Mouse (Mus musculus) CH12.LX (cell line): ENCODE measurements at regions not wholly inside any gene's neighbourhood (a gene's known extent, or its start where the extent isn't known, plus 50 kb on each side); places are given as distances from the start of the nearest gene placed in this dataset.
A peak's percentile ranks its signal among the peaks of the same experiment; 100 is the strongest.

Source experiments
- DNase-seq: peaks from one replicate; pipeline ENCODE4 v3.0.0-alpha.2; 2013; ENCODE audit errors: extremely low read depth
- H3K27ac ChIP-seq: 2 replicates; pipeline ENCODE4 v1.5.1; 2012; ENCODE audit warnings: low read depth, mild to moderate bottlenecking, control low read depth, moderate library complexity; ENCODE audit not compliant: insufficient read depth
- H3K27me3 ChIP-seq: replicated peaks from 2 replicates; pipeline ENCODE3; 2012; ENCODE audit warnings: inconsistent platforms
- H3K36me3 ChIP-seq, 2 experiments: replicated peaks in 1 of 2; 2 replicates each; pipeline versions ENCODE3 to v1.6.1; 2012; ENCODE audit warnings: inconsistent platforms in 1 of 2, low read length in 1 of 2, mild to moderate bottlenecking in 1 of 2, mixed read lengths in 1 of 2, moderate library complexity in 1 of 2; ENCODE audit not compliant: control insufficient read depth in 1 of 2, insufficient read depth in 1 of 2
- H3K4me1 ChIP-seq, 2 experiments: 2 replicates each; pipeline ENCODE4 v1.6.1; 2012; ENCODE audit warnings: inconsistent platforms in 1 of 2, moderate library complexity in 1 of 2; ENCODE audit not compliant: insufficient read depth in 2 of 2, control insufficient read depth in 1 of 2
- H3K4me2 ChIP-seq: 2 replicates; pipeline ENCODE4 v1.6.1; 2012; ENCODE audit warnings: low read depth, mild to moderate bottlenecking, control low read depth; ENCODE audit not compliant: poor library complexity, insufficient read depth, severe bottlenecking
- H3K4me3 ChIP-seq, 3 experiments: fragments of 150-350 bp in 1 of 3; sonication (generic) in 1 of 3; replicated peaks in 1 of 3; 2 replicates each; pipeline versions ENCODE3 to v1.5.1; 2011 to 2012; ENCODE audit warnings: low read depth in 2 of 3, low read length in 2 of 3, mild to moderate bottlenecking in 2 of 3, moderate library complexity in 2 of 3, control low read depth in 1 of 3, improper control_type of control experiment in 1 of 3, inconsistent platforms in 1 of 3, mixed read lengths in 1 of 3; ENCODE audit not compliant: poor library complexity in 1 of 3
- H3K79me2 ChIP-seq: replicated peaks from 2 replicates; pipeline ENCODE4 v1.6.1; 2012; ENCODE audit warnings: mild to moderate bottlenecking, moderate library complexity; ENCODE audit not compliant: control insufficient read depth, poor library complexity, insufficient read depth, severe bottlenecking; ENCODE audit errors: extremely low read depth
- H3K9ac ChIP-seq: 2 replicates; pipeline ENCODE4 v1.6.1; 2012; ENCODE audit warnings: low read depth, mild to moderate bottlenecking, control low read depth, moderate library complexity; ENCODE audit not compliant: insufficient read depth
- H3K9me3 ChIP-seq: replicated peaks from 2 replicates; pipeline ENCODE3; 2012; ENCODE audit warnings: low read length, inconsistent platforms, mixed read lengths
- BHLHE40 ChIP-seq: IDR thresholded peaks from 2 replicates; pipeline ENCODE4 v1.6.1; 2011; ENCODE audit warnings: mild to moderate bottlenecking, low read depth, low read length, improper control_type of control experiment
- CTCF ChIP-seq, 2 experiments: IDR thresholded peaks in 1 of 2; conservative IDR thresholded peaks in 1 of 2; 2 replicates each; pipeline ENCODE4 v1.5.1; 2011 to 2012; ENCODE audit warnings: low read depth in 2 of 2, low read length in 2 of 2, improper control_type of control experiment in 1 of 2, inconsistent platforms in 1 of 2, mild to moderate bottlenecking in 1 of 2, moderate library complexity in 1 of 2
- ELF1 ChIP-seq: IDR thresholded peaks from 2 replicates; pipeline ENCODE4 v1.6.1; 2014; ENCODE audit warnings: low read depth, mild to moderate bottlenecking, inconsistent platforms, low read length, improper control_type of control experiment
- KAT2A ChIP-seq: IDR thresholded peaks from 2 replicates; pipeline ENCODE4 v1.6.1; 2012; ENCODE audit warnings: low read length, improper control_type of control experiment, inconsistent platforms; ENCODE audit not compliant: insufficient replicate concordance
- MAFK ChIP-seq: IDR thresholded peaks from 2 replicates; pipeline ENCODE4 v1.6.1; 2011; ENCODE audit warnings: low read length, improper control_type of control experiment; ENCODE audit not compliant: insufficient replicate concordance
- MAZ ChIP-seq: IDR thresholded peaks from 2 replicates; pipeline ENCODE4 v1.6.1; 2012; ENCODE audit warnings: low read depth, mild to moderate bottlenecking, inconsistent platforms, low read length, improper control_type of control experiment, moderate library complexity
- NRF1 ChIP-seq: IDR thresholded peaks from 2 replicates; pipeline ENCODE4 v1.6.1; 2014; ENCODE audit warnings: low read depth, mild to moderate bottlenecking, inconsistent platforms, low read length, improper control_type of control experiment, moderate library complexity
- RAD21 ChIP-seq: IDR thresholded peaks from 2 replicates; pipeline ENCODE4 v1.6.1; 2011; ENCODE audit warnings: low read depth, mild to moderate bottlenecking, low read length, improper control_type of control experiment, moderate library complexity
- RCOR1 ChIP-seq: conservative IDR thresholded peaks from 2 replicates; pipeline ENCODE4 v1.6.1; 2012; ENCODE audit warnings: low read depth, mild to moderate bottlenecking, inconsistent platforms, low read length, improper control_type of control experiment
- ZC3H11A ChIP-seq: IDR thresholded peaks from 2 replicates; pipeline ENCODE4 v1.6.1; 2012; ENCODE audit warnings: low read depth, mild to moderate bottlenecking, inconsistent platforms, low read length, improper control_type of control experiment
- ZMIZ1 ChIP-seq: IDR thresholded peaks from 2 replicates; pipeline ENCODE4 v1.6.1; 2012; ENCODE audit warnings: low read depth, mild to moderate bottlenecking, inconsistent platforms, low read length, improper control_type of control experiment
- dilution Hi-C: fragments of 300-500 bp; cut with MboI; formaldehyde crosslinking; loops from 2 replicates; pipeline ENCODE4 v1.14.3; 2020; ENCODE audit warnings: low sequenced_read_pairs; ENCODE audit not compliant: extremely low pct_unique_long_range_greater_than_20kb, extremely low pct_ligation_motif_present
- in situ Hi-C: fragments of 300-500 bp; cut with MboI; formaldehyde crosslinking; loops from 3 replicates; pipeline ENCODE4 v1.14.3; 2019; ENCODE audit warnings: low sequenced_read_pairs, low pct_ligation_motif_present, low pct_unique_long_range_greater_than_20kb, mixed read lengths

- Histone ChIP-seq H3K4me3 (no peak overlapping the region), H3K27me3 (peaks cover 43% of the 10 kb centered on the region), H3K79me2 (no peaks in the 10 kb centered on the region), H3K4me2 (no peak overlapping the region), H3K36me3 (no peaks in the 10 kb centered on the region), H3K4me1 (no peaks in the 10 kb centered on the region), H3K9me3 (no peaks in the 10 kb centered on the region), H3K9ac (no peak overlapping the region), H3K27ac (no peak overlapping the region)
- dilution Hi-C loops = no loop called here
- in situ Hi-C loops = no loop called here
- TF ChIP-seq KAT2A (no peak), MAFK (peak; percentile 40; the same call in 1 of the 2 replicates)
- no peak for DNase-seq
These were observed 97.8 kb downstream of the Amer3 start for GRCm38 (mm10) chr1:34677105-34677741.

- H3K4me3 ChIP-seq = no peak overlapping the region
- no peaks in the 10 kb centered on the region for H3K79me2 ChIP-seq
- H3K27me3 ChIP-seq = peaks cover 43% of the 10 kb centered on the region
- DNase-seq = no peak
- no peak overlapping the region for H3K9ac ChIP-seq
- H3K9me3 ChIP-seq = no peaks in the 10 kb centered on the region
- TF ChIP-seq BHLHE40 = no peak
- no peak for TF ChIP-seq ELF1
- TF ChIP-seq NRF1 = no peak
- no peak for TF ChIP-seq ZMIZ1
- no peak for TF ChIP-seq RAD21
- TF ChIP-seq CTCF (conservative IDR thresholded peaks at IDR 0.05 in 1 of 2, IDR thresholded peaks at IDR 0.05 in 1 of 2; ENCODE audit: low read depth in 2 of 2, low read length in 2 of 2) = no peak
- TF ChIP-seq ZC3H11A = no peak
- no peak for TF ChIP-seq RCOR1
- TF ChIP-seq MAFK = no peak
- TF ChIP-seq MAZ = no peak
- no peak overlapping the region for H3K27ac ChIP-seq
- H3K36me3 ChIP-seq = no peaks in the 10 kb centered on the region
- in situ Hi-C loops = no loop called here
- peaks cover 0 to 6% of the 10 kb centered on the region in 2 experiments; a peak in 1 of 4 replicates for H3K4me1 ChIP-seq
- H3K4me2 ChIP-seq = no peak overlapping the region
- dilution Hi-C loops = no loop called here
These were observed 98.6 kb downstream of the Amer3 start for GRCm38 (mm10) chr1:34677832-34678733.
